Mouse (Mus musculus): Measurements from ENCODE around the gene Itm2a.
A peak's percentile ranks its signal among the peaks of the same experiment; 100 is the strongest.

The Itm2a gene

GRCm38 (mm10) chrX:107402915-107403912 lies at the start of gene Itm2a:
TSS of gene Itm2a (minus strand) at chrX:107403376.
- peak in 1 of 2 experiments; percentile 2 for DNase-seq (ENCODE audit: low spot score in 2 of 2)

- DNase-seq (ENCODE audit: low spot score in 2 of 2): no peak
These were observed 32.7 kb upstream of the Itm2a start for GRCm38 (mm10) chrX:107435887-107436286.

DNA sequence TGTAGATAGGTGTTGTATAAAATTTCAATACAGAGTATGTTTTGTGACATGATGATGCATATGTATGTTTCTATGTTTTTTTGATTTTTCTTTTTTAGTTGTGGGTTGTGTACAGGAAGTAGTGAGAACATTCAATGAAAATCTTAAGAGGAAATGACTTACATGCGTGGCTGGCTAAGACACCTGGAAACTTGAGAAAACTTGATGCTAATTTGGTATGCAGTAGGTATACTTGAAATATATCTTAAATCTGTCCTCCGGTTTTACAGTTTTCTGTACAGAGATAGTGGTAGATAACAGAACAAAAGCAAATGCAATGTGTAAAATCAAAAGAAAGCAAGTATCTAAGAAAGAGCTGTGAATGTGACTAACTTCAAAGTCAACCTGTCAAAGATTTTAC lies 18.1 kb upstream of the Itm2a start:
- DNase-seq (ENCODE audit: low spot score in 2 of 2): no peak

GRCm38 (mm10) chrX:107417345-107417744 lies 14.2 kb upstream of the Itm2a start:
- DNase-seq (ENCODE audit: low spot score in 2 of 2): no peak

DNA sequence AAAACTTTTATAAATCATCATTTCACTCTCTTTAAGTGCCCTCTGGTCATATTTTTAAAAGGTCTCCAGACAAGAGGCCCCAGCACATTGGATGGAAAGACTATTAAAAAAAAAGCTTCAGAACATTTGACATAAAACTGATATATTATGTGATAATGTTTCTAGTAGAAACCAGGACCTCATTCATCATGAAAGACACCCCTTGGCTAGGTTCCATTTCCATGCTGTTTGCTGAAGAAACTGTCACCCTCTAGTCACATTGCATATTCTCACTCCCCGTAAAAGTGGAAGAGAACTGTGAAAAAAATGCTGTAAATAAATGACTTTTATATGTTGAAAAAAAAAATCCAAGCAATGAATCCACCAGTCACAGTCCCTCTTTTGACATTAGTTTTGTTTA lies 12.8 kb upstream of the Itm2a start:
- no peak for DNase-seq (ENCODE audit: low spot score in 2 of 2)

GRCm38 (mm10) chrX:107402481-107402880 lies 695 bp downstream of the Itm2a start:
- DNase-seq (ENCODE audit: low spot score in 2 of 2): no peak

- no peak for DNase-seq (ENCODE audit: low spot score in 2 of 2)
These were observed 4.1 kb downstream of the Itm2a start for GRCm38 (mm10) chrX:107399087-107399486.

- no peak for DNase-seq (ENCODE audit: low spot score in 2 of 2)
These were observed 9.9 kb downstream of the Itm2a start for GRCm38 (mm10) chrX:107393256-107393655.

- no peak for DNase-seq (ENCODE audit: low spot score in 2 of 2)
These were observed 27.8 kb downstream of the Itm2a start for GRCm38 (mm10) chrX:107375329-107375728.
